Mouse (Mus musculus) layer of hippocampus, postnatal 36 days (tissue): Measurements from ENCODE around the gene Acer1. TPM values are rescaled to one million over a fixed set of nuclear protein-coding genes. Genes with fewer than 3 reads are reported as not detected.
"Not testable (repeated sequence)": the region's sequence is repeated elsewhere in the genome, so short reads cannot be mapped to it uniquely, and the experiment has no call there.

Experiments
- DNase-seq, 2 experiments: peaks; one replicate each; pipeline ENCODE4 v3.0.0; 2022
- total RNA-seq, 2 experiments: library from RNA; stranded (reverse); gene quantifications; 2 replicates each; pipeline ENCODE4 v1.2.3; 2021

Gene Acer1
- total RNA-seq, 2 experiments from 2014 or later: not detected

GRCm38 (mm10) chr17:56938751-56939150 is 43.2 kb downstream of the Acer1 start:
- no peak for DNase-seq

GRCm38 (mm10) chr17:56936731-56937130 is 45.2 kb downstream of the Acer1 start:
- no peak for DNase-seq

- peak; percentile 99 for DNase-seq
These were observed 46.4 kb downstream of the Acer1 start, which contains the start of gene Mllt1 for GRCm38 (mm10) chr17:56935363-56936131. Gene Mllt1, minus strand, starts transcription at chr17:56935415.

- DNase-seq: peak in 1 of 2 experiments; percentile 28
These were observed 47.2 kb downstream of the Acer1 start for GRCm38 (mm10) chr17:56934545-56935330.

- no peak for DNase-seq
These were observed 48.5 kb downstream of the Acer1 start for GRCm38 (mm10) chr17:56933395-56933794.

- no peak for DNase-seq
These were observed 51.9 kb downstream of the Acer1 start for GRCm38 (mm10) chr17:56930026-56930425.

- no peak for DNase-seq
These were observed 52.4 kb downstream of the Acer1 start for GRCm38 (mm10) chr17:56929530-56929929.

- DNase-seq: no peak
These were observed 52.8 kb downstream of the Acer1 start for GRCm38 (mm10) chr17:56929101-56929500.

- no peak for DNase-seq
These were observed 55.9 kb downstream of the Acer1 start for GRCm38 (mm10) chr17:56925998-56926397.

GRCm38 (mm10) chr17:56919725-56920124 is 62.2 kb downstream of the Acer1 start:
- no peak for DNase-seq

- DNase-seq: no peak
These were observed 64.8 kb downstream of the Acer1 start for GRCm38 (mm10) chr17:56917166-56917565.

GRCm38 (mm10) chr17:56913444-56913843 is 68.5 kb downstream of the Acer1 start:
- DNase-seq: no peak

- DNase-seq: no peak
These were observed 68.9 kb downstream of the Acer1 start for GRCm38 (mm10) chr17:56913023-56913422.

- DNase-seq: not testable (repeated sequence)
These were observed 72.2 kb downstream of the Acer1 start for GRCm38 (mm10) chr17:56909764-56910163.

- no peak for DNase-seq
These were observed 74.0 kb downstream of the Acer1 start for GRCm38 (mm10) chr17:56907887-56908286.

GRCm38 (mm10) chr17:56907096-56907495 is 74.8 kb downstream of the Acer1 start:
- no peak for DNase-seq

- no peak for DNase-seq
These were observed 75.8 kb downstream of the Acer1 start for GRCm38 (mm10) chr17:56906166-56906565.

Other genes with a start within 250 kb of the Acer1 start
- gene Nrtn, start 224.6 kb downstream of the Acer1 start, total RNA-seq: 1 to 10 TPM; 2.8 to 3.9 TPM
- 10 to 100 TPM; 68.6 to 71.1 TPM for gene Dus3l, start 217.4 kb downstream of the Acer1 start, total RNA-seq
- 1 to 10 TPM; 1.4 to 1.5 TPM for gene Prr22, start 211.9 kb downstream of the Acer1 start, total RNA-seq
- 1 to 10 TPM; 5.0 TPM for gene Rfx2, start 151.1 kb downstream of the Acer1 start, total RNA-seq
- not detected for gene Acsbg2, start 107.7 kb downstream of the Acer1 start, total RNA-seq
- gene 1700061G19Rik, start 106.6 kb downstream of the Acer1 start, total RNA-seq: under 1 TPM; 0.17 to 0.23 TPM
- gene Mllt1, start 46.7 kb downstream of the Acer1 start, total RNA-seq: 10 to 100 TPM; 82.4 to 90.3 TPM
- 10 to 100 TPM; 67.4 to 70.4 TPM for gene Clpp, start 8.2 kb upstream of the Acer1 start, total RNA-seq
- gene Alkbh7, start 15.2 kb upstream of the Acer1 start, total RNA-seq: 10 to 100 TPM; 20.1 to 26.4 TPM
- gene Pspn, start 17.9 kb upstream of the Acer1 start, total RNA-seq: not detected
- 10 to 100 TPM; 54.5 to 59.1 TPM for gene Gtf2f1, start 29.2 kb upstream of the Acer1 start, total RNA-seq
- gene Gm17949, start 29.3 kb upstream of the Acer1 start, total RNA-seq: under 1 TPM in 1 of 2 experiments, not detected in 1; 0.30 TPM
- gene Khsrp, start 49.4 kb upstream of the Acer1 start, total RNA-seq: 100 to 1,000 TPM; 111 to 121 TPM
- gene Slc25a41, start 59.5 kb upstream of the Acer1 start, total RNA-seq: not detected
- gene Crb3, start 77.0 kb upstream of the Acer1 start, total RNA-seq: under 1 TPM; 0.47 to 0.63 TPM
- gene Slc25a23, start 77.7 kb upstream of the Acer1 start, total RNA-seq: 100 to 1,000 TPM; 363 to 374 TPM
- gene Dennd1c, start 96.4 kb upstream of the Acer1 start, total RNA-seq: 1 to 10 TPM in 1 of 2 experiments, under 1 TPM in 1; 0.92 to 1.0 TPM
- gene Tubb4a, start 105.7 kb upstream of the Acer1 start, total RNA-seq: 100 to 1,000 TPM; 553 to 593 TPM
- gene Tnfsf9, start 123.2 kb upstream of the Acer1 start, total RNA-seq: 1 to 10 TPM in 1 of 2 experiments, under 1 TPM in 1; 0.88 to 1.1 TPM
- under 1 TPM in 1 of 2 experiments, not detected in 1; 0.57 TPM for gene Cd70, start 167.7 kb upstream of the Acer1 start, total RNA-seq
- gene Tnfsf14, start 212.1 kb upstream of the Acer1 start, total RNA-seq: not detected
- gene C3, start 246.0 kb upstream of the Acer1 start, total RNA-seq: 1 to 10 TPM; 1.1 to 2.4 TPM